Mouse (Mus musculus): ENCODE measurements around the gene Ptgis.

Ptgis gene

GRCm38 (mm10) chr2:167263040-167263810, 22.8 kb upstream of the Ptgis start:
- in situ Hi-C loops (cut with MboI, MseI), result no loop called here

- in situ Hi-C loops (cut with MboI, MseI), result no loop called here
Measured at GRCm38 (mm10) chr2:167262433-167262832, 22.0 kb upstream of the Ptgis start.

GRCm38 (mm10) chr2:167261106-167261505, 20.7 kb upstream of the Ptgis start:
- in situ Hi-C loops (cut with MboI, MseI), result no loop called here

GRCm38 (mm10) chr2:167257790-167258189, 17.4 kb upstream of the Ptgis start:
- in situ Hi-C loops (cut with MboI, MseI), result no loop called here

- in situ Hi-C loops (cut with MboI, MseI), result no loop called here
Measured at GRCm38 (mm10) chr2:167254808-167255207, 14.4 kb upstream of the Ptgis start.

- in situ Hi-C loops (cut with MboI, MseI), result no loop called here
Measured at GRCm38 (mm10) chr2:167254185-167254584, 13.8 kb upstream of the Ptgis start.

GRCm38 (mm10) chr2:167253476-167253875, 13.1 kb upstream of the Ptgis start:
- in situ Hi-C loops (cut with MboI, MseI), result no loop called here

DNA sequence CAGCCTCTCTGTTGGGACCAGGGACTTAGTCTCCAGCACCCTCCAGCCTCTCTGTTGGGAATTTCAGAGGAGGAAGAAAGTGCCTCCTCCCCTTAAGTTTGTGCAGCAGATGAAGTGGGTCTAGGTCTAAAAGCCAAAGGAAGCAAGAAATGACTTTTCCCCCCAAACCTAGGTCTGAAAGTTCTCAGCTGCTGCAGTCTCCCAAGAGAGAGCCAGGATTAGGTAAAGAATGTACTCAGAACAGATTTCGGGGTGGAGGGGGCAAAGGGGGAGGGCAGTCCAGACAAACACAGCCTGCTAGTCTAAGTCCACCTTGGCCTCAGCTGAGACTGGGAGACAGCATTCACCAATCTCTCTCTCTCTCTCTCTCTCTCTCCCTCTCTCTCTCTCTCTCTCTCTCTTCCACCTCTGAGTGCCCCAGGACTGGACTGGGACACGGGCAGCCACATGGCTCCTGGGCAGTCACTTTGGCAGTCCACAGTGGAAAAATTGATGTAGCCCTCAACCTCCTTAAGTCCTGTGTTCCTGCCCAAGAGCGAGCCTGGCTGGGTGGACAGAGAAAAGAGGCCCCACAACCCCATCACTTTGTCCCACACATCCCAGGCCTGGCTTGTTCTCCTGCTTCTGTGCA, 11.8 kb upstream of the Ptgis start:
- in situ Hi-C loops (cut with MboI, MseI), result no loop called here

DNA sequence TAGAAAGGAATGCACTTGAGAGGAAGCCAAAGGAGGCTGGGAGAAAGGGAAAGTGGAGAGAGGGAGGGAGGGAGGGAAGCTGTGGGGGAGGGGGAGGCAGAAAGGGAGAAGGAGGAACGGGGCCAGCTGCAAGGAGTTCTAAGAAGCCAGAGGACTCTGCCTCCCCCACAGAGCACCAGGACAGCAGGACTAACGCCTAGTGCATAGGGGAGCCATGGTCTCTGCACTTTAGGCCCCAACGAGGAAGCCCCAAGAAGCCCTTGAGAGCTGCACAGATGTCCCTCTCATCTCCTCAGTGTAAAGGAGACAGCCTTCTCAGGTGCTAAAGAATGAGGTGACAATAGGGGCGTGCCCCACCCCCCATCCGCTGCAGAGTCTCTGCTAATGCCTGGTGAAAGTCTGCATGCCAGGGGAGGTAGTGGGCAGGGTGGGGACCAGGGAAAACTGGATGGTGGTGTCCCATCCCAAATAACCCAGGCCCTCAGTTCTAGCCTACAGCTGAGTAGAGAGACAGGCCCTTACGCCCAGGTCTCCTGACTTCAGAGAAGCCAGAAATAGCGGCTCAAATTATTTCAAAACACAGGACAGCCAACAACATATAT, 10.4 kb upstream of the Ptgis start:
- in situ Hi-C loops (cut with MboI, MseI), result no loop called here

DNA sequence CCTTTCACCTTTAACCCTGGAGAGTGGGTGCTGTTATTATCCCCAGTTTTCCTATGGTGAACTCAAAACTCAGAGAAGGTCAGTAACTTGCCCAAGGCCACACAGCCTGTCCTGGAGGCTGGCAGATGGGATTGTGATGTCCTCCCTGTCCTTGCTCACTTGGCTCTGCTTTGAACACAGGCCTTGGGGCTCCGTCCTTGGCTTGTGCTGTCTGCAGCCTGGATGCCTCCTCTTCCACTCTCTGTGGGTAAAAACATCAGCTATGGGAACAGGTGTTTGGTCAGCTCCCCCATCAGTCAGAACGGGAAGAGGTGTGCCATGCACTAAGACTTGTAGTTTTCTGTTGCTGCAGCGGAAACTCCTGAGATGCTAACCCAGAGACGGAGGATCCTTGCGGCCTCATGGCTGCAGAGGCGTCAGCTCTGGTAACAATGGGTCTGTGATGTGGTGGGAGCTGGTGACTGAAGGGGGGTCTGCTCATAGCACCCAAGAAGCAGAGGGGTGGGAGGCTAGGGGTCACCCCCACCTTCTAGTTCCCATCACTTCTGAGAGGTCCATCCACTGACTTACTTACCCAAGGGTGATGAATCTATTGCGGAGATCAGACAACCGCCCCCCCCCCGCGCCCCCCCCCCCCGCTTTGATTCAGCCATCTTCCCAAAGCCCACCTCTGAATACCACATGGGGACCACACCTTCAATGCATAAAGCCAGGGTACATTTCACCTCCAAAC, 9.8 kb upstream of the Ptgis start:
- in situ Hi-C loops (cut with MboI, MseI), result no loop called here

- in situ Hi-C loops (cut with MboI, MseI), result no loop called here
Measured at GRCm38 (mm10) chr2:167249591-167249990, 9.2 kb upstream of the Ptgis start.

DNA sequence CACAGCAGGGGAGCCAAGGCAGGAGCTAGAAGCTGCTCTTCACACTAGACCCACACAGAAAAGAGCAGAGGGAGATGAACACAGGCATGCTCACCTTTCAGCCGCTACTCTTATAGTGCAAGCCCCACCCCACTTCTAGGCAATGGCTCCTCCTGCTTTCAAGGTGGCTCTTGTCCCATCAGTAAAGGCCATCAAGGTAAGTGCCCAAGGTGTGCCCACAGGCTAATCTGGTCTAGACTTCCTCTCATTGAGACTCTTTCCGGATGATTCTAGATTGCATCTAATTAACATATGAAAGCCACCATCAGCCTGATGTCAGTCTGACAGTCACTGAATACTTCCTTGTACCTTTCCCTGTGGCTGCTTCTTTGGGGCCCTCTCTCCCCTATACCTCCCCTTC, 7.4 kb upstream of the Ptgis start:
- in situ Hi-C loops (cut with MboI, MseI), result no loop called here

DNA sequence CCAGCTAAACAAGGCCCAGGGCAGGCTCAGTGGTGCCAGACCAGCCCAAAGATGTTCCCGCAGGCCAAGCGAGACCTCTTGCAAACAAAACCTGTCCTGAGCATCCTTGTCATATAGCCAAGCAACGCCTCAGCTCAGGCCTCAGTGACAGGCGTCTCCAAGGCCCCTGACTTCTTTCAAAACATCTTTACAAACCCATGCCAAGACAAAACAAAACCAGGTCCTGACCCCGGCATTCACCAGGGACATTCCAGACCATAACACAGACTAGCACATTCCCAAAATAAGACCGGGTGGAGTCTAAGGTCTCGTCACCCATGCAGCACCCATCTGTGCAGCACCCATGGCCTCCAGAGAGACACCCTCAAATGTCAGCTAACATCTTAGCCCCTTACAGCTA, 6.3 kb upstream of the Ptgis start:
- in situ Hi-C loops (cut with MboI, MseI), result no loop called here

DNA sequence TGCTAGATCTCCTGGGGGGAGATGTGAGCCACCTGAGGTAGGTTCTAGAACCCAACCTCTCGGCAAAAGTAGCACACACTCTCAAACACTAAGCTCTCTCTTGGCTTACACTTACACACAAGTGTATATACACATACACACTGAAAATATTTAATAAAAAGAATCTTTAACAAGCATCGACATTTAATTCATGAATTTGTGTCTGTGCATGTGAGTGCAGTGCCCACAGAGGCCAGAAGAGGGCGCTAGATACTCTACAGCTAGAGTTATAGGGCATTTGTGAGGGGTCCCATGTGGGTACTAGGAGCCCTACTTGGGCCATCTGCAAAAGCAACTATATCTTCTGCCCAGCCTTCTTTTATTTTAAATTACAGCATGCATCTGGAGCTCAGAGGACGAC, 4.5 kb upstream of the Ptgis start:
- in situ Hi-C loops (cut with MboI, MseI), result no loop called here

DNA sequence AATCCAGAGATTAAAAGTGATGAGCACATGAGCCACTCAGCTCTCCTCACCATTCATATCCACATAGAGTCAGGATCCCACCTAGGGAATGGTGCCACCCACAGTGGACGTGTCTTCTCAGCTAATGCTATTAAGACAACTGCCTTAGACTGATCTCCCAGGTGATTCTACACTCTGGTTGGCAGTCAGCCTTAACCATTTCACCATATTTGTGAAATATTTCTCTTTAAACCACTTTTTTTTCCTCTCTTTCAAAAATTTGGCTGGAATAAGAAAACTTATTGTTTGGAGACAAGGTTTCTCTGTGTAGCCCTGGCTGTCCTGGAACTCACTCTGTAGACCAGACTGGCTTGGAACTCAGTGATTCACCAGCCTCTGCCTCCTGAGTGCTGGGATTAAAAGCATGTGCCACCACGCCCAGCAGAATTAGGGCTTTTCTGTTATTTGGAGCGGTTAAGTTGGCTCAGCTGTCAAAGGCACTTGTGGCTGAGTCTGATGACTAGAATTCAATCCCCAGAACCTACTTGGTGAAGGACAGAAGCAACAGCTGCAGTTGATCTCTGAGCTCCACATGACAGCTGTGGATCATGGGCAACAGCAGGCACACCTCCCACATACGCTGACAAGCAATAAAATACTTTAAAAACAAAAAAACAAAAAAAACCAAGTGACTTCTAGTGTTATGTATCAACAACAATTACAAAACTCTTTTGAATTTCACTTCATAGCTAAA, 3.6 kb upstream of the Ptgis start:
- in situ Hi-C loops (cut with MboI, MseI), result no loop called here

DNA sequence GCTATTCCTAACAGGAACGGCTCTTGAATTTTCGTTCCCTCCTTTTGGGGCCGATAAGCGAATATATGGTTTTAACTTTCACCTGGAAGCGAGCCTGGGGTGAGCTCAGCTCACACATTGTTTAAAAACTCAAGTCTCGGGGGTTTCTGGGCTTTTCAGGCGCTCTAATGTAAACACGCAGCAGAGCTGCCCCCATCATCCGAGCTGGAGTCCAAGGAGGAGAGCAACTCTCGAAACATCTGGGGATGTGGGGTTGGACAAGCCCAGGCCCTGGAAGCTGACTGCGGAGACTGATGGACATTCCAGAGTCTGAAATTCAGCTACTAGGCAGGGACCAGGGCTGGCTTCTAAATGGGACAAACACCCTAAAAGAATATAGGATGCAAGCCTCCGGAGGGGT, 1.1 kb downstream of the Ptgis start:
- in situ Hi-C loops (cut with MboI, MseI), result no loop called here

DNA sequence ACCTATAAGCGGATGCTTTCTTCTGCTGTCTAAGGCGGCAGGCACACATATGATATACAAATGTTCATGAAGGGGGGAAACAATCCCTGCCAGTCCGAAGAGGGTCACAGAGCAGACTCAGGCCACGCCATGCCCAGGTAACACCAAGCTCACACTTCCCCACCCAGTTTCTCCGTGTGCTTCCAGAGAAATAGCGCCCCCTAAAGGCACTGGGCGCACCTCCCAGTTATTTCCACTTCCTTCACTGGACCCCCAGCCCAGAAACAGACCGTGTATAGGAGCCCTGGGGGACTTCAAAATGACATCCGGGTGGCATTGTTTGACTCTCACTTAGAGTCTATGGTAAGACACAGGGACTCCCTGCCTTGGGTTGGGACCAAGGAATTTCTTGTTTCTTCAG, 3.2 kb downstream of the Ptgis start:
- in situ Hi-C loops (cut with MboI, MseI), result no loop called here

GRCm38 (mm10) chr2:167236174-167236573, 4.2 kb downstream of the Ptgis start:
- in situ Hi-C loops (cut with MboI, MseI), result no loop called here

GRCm38 (mm10) chr2:167235338-167236018, 4.9 kb downstream of the Ptgis start:
- in situ Hi-C loops (cut with MboI, MseI), result no loop called here

- in situ Hi-C loops (cut with MboI, MseI), result no loop called here
Measured at GRCm38 (mm10) chr2:167233771-167234170, 6.6 kb downstream of the Ptgis start.

DNA sequence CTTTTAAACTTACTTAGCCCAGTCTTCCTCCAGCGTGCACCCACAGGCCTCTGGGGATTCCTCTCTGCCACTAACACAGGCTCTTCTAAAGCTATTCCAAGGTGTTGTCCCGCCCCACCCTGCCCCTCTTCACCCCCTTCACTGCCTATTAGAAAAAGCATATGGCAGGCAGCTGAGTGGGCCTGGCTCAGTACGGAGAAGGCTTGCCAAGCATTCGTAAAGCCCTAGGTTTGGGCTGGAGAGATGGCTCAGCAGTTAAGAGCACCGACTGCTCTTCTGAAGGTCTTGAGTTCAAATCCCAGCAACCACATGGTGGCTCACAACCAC, 7.4 kb downstream of the Ptgis start:
- in situ Hi-C loops (cut with MboI, MseI), result no loop called here
